Mouse (Mus musculus) mature B cell (primary cell): Measurements from ENCODE around the gene Zim1.

ENCODE experiments used
- in situ Hi-C: fragments of 300-500 bp; cut with MboI; formaldehyde crosslinking; loops from 2 replicates; pipeline ENCODE4 v1.14.3; 2019

Gene Zim1

GRCm38 (mm10) chr7:6696241-6697045 is at the start of gene Zim1:
Gene Zim1, minus strand, starts transcription at chr7:6696450.
- in situ Hi-C loops, result no loop called here

- in situ Hi-C loops, result no loop called here
These were observed 48.1 kb upstream of the Zim1 start for GRCm38 (mm10) chr7:6744281-6744904.

- in situ Hi-C loops, result no loop called here
These were observed 39.8 kb upstream of the Zim1 start for GRCm38 (mm10) chr7:6736060-6736459.

- in situ Hi-C loops, result no loop called here
These were observed 35.7 kb upstream of the Zim1 start for GRCm38 (mm10) chr7:6731930-6732329.

- in situ Hi-C loops, result no loop called here
These were observed 35.1 kb upstream of the Zim1 start for GRCm38 (mm10) chr7:6731373-6731772.

- in situ Hi-C loops, result no loop called here
These were observed 34.6 kb upstream of the Zim1 start for GRCm38 (mm10) chr7:6730801-6731200.

- in situ Hi-C loops, result no loop called here
These were observed 34.0 kb upstream of the Zim1 start, which contains the start of the genes Peg3 and Usp29 for GRCm38 (mm10) chr7:6730241-6730640. Gene Peg3, minus strand, starts transcription at chr7:6730431. Gene Usp29, plus strand, starts transcription at chr7:6730578.

GRCm38 (mm10) chr7:6729061-6729817 is 33.0 kb upstream of the Zim1 start:
- in situ Hi-C loops, result no loop called here

GRCm38 (mm10) chr7:6728263-6728931 is 32.1 kb upstream of the Zim1 start:
- in situ Hi-C loops, result no loop called here

- in situ Hi-C loops, result no loop called here
These were observed 31.3 kb upstream of the Zim1 start for GRCm38 (mm10) chr7:6727351-6728121.

GRCm38 (mm10) chr7:6709396-6709795 is 13.1 kb upstream of the Zim1 start:
- in situ Hi-C loops, result no loop called here

- in situ Hi-C loops, result no loop called here
These were observed 12.4 kb upstream of the Zim1 start for GRCm38 (mm10) chr7:6708451-6709180.

- in situ Hi-C loops, result no loop called here
These were observed 11.3 kb upstream of the Zim1 start for GRCm38 (mm10) chr7:6707416-6708015.

GRCm38 (mm10) chr7:6699230-6699629 is 3.0 kb upstream of the Zim1 start:
- in situ Hi-C loops, result no loop called here

GRCm38 (mm10) chr7:6685511-6685910 is 10.7 kb downstream of the Zim1 start:
- in situ Hi-C loops, result no loop called here

- in situ Hi-C loops, result no loop called here
These were observed 29.5 kb downstream of the Zim1 start for GRCm38 (mm10) chr7:6666726-6667125.

- in situ Hi-C loops, result no loop called here
These were observed 32.8 kb downstream of the Zim1 start for GRCm38 (mm10) chr7:6663430-6663829.

GRCm38 (mm10) chr7:6659605-6660004 is 36.6 kb downstream of the Zim1 start:
- in situ Hi-C loops, result no loop called here

- in situ Hi-C loops, result no loop called here
These were observed 37.6 kb downstream of the Zim1 start for GRCm38 (mm10) chr7:6658606-6659005.

GRCm38 (mm10) chr7:6652151-6652550 is 44.1 kb downstream of the Zim1 start:
- in situ Hi-C loops, result no loop called here
